Mouse (Mus musculus): Measurements from ENCODE around the gene Cntn5.

Cntn5 gene

DNA sequence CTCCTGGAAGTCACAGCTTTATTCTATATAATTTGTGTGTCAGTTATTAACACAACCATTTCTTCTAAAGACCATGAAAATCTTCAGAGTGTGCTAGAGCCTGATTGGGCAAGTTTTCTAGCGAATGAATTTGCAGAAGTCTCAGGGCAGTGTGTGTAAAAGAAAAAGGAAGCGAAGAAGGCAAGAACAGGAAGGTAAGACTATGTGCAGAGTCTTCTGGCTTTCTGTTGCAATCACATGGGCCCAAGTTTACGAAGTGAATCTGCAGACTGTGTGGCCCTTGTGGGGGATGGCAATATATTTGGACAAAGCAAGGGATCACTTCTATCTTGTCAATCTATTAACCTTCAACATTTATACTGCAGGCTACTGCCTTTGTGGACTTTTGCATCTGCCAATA, 1251.1 kb downstream of the Cntn5 start:
- DNase-seq, result no peak

DNA sequence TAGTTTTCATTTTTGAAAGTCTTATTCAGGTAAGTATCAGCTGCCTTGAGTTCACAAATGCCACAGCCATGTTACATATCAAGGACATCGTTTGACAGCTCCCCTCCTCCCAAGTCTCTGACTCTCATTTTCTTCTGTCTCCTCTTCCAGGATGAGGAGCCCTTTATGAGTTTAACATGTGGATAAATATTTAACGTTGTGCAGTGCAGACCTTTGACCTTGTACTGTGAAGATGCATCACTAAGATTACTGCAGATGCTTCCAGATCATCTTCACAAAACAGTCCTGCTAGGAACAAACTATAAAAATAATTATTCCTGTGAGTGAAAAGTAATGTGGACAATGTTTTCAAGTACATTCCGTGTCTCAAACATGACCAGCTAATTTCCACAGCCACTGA, 1257.2 kb downstream of the Cntn5 start:
- DNase-seq, result no peak

DNA sequence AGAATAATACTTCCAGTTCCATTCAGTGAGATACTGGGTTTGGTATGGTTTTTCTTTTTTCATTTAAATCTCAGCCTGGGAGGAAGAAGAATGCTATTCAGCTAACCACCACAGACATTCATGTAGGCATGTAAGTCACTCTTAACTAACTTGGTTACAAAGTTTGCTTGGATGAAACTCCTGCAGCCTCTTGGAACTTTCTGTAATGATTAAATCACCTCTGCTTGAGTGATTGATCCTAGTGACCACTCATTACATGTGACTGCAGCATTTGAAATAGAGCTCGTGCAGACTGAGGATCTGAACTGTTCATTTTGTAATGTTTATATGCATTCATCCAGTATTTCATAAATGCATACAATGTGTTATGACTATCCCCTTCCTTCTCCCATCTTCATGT, 1258.3 kb downstream of the Cntn5 start:
- DNase-seq, result no peak
